Mouse (Mus musculus): ENCODE measurements around the gene C2.

The C2 gene

DNA sequence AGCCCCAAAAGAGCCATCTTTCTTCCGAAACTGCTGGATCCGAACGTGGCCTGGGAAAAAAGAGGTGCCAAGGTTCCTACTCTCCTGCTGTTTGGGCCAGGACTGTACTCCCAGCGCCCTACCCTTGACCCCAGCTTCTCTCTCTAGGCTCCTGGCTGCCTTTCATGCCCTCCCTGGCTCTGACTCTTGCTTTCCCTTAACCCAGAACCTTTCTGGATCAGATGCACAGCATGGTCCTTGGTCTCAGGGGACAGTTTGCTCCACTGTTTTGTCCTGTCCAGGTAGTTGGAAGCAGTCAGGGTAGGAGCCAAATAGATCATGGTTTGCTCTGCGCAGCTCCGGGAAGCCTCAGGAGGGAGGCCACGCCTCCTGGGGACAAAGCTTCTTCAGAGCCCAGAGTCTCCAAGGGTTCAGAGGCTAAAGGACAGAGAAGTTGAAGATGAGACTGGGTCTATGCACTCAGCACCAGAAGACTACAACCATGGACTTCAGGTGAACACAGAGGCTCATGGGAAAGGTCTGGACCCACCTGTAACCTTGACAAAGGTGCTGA is 83.2 kb downstream of the C2 start:
- peak in 1 of 2 experiments; percentile 44 for DNase-seq

DNA sequence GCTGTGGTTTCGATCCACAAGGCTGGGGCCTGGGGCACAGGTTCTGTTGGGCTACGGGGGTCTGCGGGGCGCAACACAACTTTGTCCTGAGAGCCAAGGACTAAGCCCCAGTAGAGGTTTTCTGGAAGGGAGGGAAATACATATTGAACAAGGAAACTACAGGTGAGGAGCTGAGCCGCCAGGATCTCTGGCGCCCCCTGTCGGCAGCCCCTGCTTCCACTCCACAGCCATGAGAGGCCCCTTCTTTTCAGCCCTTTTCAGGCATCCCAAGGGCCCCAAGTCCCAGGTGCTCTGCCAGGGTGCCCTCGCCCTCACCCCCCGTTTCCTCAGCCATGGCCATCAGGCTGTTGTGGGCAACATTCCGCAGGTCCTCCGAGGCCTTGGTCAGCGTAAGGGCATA is 84.3 kb downstream of the C2 start:
- DNase-seq: peak in 1 of 2 experiments; percentile 75

All from kidney, postnatal 36 days (tissue).